Mouse (Mus musculus): ENCODE measurements around the gene Hoxd9. TPM values are rescaled to one million over a fixed set of nuclear protein-coding genes. Genes with fewer than 3 reads are reported as not detected.

The Hoxd9 gene
- polyA plus RNA-seq, 1 experiment from 2014 or later, result not detected

- H3K27me3 ChIP-seq (replicated peaks; ENCODE audit: control insufficient read depth, insufficient read depth, low read length), result peaks cover 52% of the 10 kb centered on the region
- no peak overlapping the region for H3K4me2 ChIP-seq (ENCODE audit: low read length)
- H3K36me3 ChIP-seq (ENCODE audit: control insufficient read depth, insufficient read depth, low read length), result no peaks in the 10 kb centered on the region
- H3K9ac ChIP-seq (ENCODE audit: low read depth, low read length), result no peak overlapping the region
- peaks cover 10% of the 10 kb centered on the region for H3K4me1 ChIP-seq (ENCODE audit: control insufficient read depth, insufficient read depth, low read depth, low read length)
- no peak for ATAC-seq
- no peaks in the 10 kb centered on the region for H3K9me3 ChIP-seq (ENCODE audit: control insufficient read depth, low read length)
- H3K4me3 ChIP-seq (ENCODE audit: low read length), result no peak overlapping the region
- H3K27ac ChIP-seq (ENCODE audit: low read depth, low read length), result no peak overlapping the region
- WGBS, result 3% methylated on average over 13 of the region's 13 CpGs
Measured at GRCm38 (mm10) chr2:74706393-74706960, 8.9 kb downstream of the Hoxd9 start.

GRCm38 (mm10) chr2:74707599-74707998, 10.1 kb downstream of the Hoxd9 start:
- ATAC-seq, result no peak
- no peak overlapping the region for H3K4me3 ChIP-seq (ENCODE audit: low read length)
- no peak overlapping the region for H3K9ac ChIP-seq (ENCODE audit: low read depth, low read length)
- peaks cover 14% of the 10 kb centered on the region for H3K4me1 ChIP-seq (ENCODE audit: control insufficient read depth, insufficient read depth, low read depth, low read length)
- H3K27me3 ChIP-seq (replicated peaks; ENCODE audit: control insufficient read depth, insufficient read depth, low read length), result peaks cover 58% of the 10 kb centered on the region
- 10% methylated on average over 7 of the region's 7 CpGs for WGBS
- H3K27ac ChIP-seq (ENCODE audit: low read depth, low read length), result no peak overlapping the region
- H3K36me3 ChIP-seq (ENCODE audit: control insufficient read depth, insufficient read depth, low read length), result no peaks in the 10 kb centered on the region
- no peaks in the 10 kb centered on the region for H3K9me3 ChIP-seq (ENCODE audit: control insufficient read depth, low read length)
- no peak overlapping the region for H3K4me2 ChIP-seq (ENCODE audit: low read length)

GRCm38 (mm10) chr2:74708676-74709075, 11.1 kb downstream of the Hoxd9 start:
- H3K9me3 ChIP-seq (ENCODE audit: control insufficient read depth, low read length), result no peaks in the 10 kb centered on the region
- H3K27ac ChIP-seq (ENCODE audit: low read depth, low read length), result no peak overlapping the region
- H3K9ac ChIP-seq (ENCODE audit: low read depth, low read length), result no peak overlapping the region
- no peak overlapping the region for H3K4me3 ChIP-seq (ENCODE audit: low read length)
- ATAC-seq, result no peak
- no peaks in the 10 kb centered on the region for H3K36me3 ChIP-seq (ENCODE audit: control insufficient read depth, insufficient read depth, low read length)
- 10% methylated on average over 4 of the region's 4 CpGs for WGBS
- H3K27me3 ChIP-seq (replicated peaks; ENCODE audit: control insufficient read depth, insufficient read depth, low read length), result peaks cover 58% of the 10 kb centered on the region
- H3K4me2 ChIP-seq (ENCODE audit: low read length), result no peak overlapping the region
- H3K4me1 ChIP-seq (ENCODE audit: control insufficient read depth, insufficient read depth, low read depth, low read length), result peaks cover 14% of the 10 kb centered on the region

GRCm38 (mm10) chr2:74709465-74710419, 12.2 kb downstream of the Hoxd9 start:
- H3K4me1 ChIP-seq (ENCODE audit: control insufficient read depth, insufficient read depth, low read depth, low read length), result peaks cover 14% of the 10 kb centered on the region
- no peak overlapping the region for H3K27ac ChIP-seq (ENCODE audit: low read depth, low read length)
- no peaks in the 10 kb centered on the region for H3K36me3 ChIP-seq (ENCODE audit: control insufficient read depth, insufficient read depth, low read length)
- no peak overlapping the region for H3K4me2 ChIP-seq (ENCODE audit: low read length)
- no peak overlapping the region for H3K9ac ChIP-seq (ENCODE audit: low read depth, low read length)
- H3K9me3 ChIP-seq (ENCODE audit: control insufficient read depth, low read length), result no peaks in the 10 kb centered on the region
- WGBS, result 4% methylated on average over 5 of the region's 5 CpGs
- H3K27me3 ChIP-seq (replicated peaks; ENCODE audit: control insufficient read depth, insufficient read depth, low read length), result peaks cover 56% of the 10 kb centered on the region
- H3K4me3 ChIP-seq (ENCODE audit: low read length), result no peak overlapping the region
- no peak for ATAC-seq

GRCm38 (mm10) chr2:74710929-74711543, 13.5 kb downstream of the Hoxd9 start:
- H3K36me3 ChIP-seq (ENCODE audit: control insufficient read depth, insufficient read depth, low read length), result no peaks in the 10 kb centered on the region
- WGBS, result under 1% methylated on average over 16 of the region's 16 CpGs
- ATAC-seq, result no peak
- H3K27ac ChIP-seq (ENCODE audit: low read depth, low read length), result no peak overlapping the region
- H3K4me1 ChIP-seq (ENCODE audit: control insufficient read depth, insufficient read depth, low read depth, low read length), result peaks cover 5% of the 10 kb centered on the region; the same call in 1 of the 2 replicates
- no peak overlapping the region for H3K9ac ChIP-seq (ENCODE audit: low read depth, low read length)
- peaks cover 63% of the 10 kb centered on the region for H3K27me3 ChIP-seq (replicated peaks; ENCODE audit: control insufficient read depth, insufficient read depth, low read length)
- H3K9me3 ChIP-seq (ENCODE audit: control insufficient read depth, low read length), result no peaks in the 10 kb centered on the region
- H3K4me2 ChIP-seq (ENCODE audit: low read length), result peak overlapping the region; percentile 14; the same call in 1 of the 2 replicates
- H3K4me3 ChIP-seq (ENCODE audit: low read length), result no peak overlapping the region

- Histone ChIP-seq H3K9me3 (ENCODE audit: control insufficient read depth, low read length) (no peaks in the 10 kb centered on the region), H3K4me1 (ENCODE audit: control insufficient read depth, insufficient read depth, low read depth, low read length) (peaks cover 7% of the 10 kb centered on the region; the same call in 1 of the 2 replicates), H3K27me3 (replicated peaks; ENCODE audit: control insufficient read depth, insufficient read depth, low read length) (peaks cover 63% of the 10 kb centered on the region), H3K36me3 (ENCODE audit: control insufficient read depth, insufficient read depth, low read length) (no peaks in the 10 kb centered on the region), H3K9ac (ENCODE audit: low read depth, low read length) (peak within 1 kb of the TSS; percentile 42), H3K27ac (ENCODE audit: low read depth, low read length) (peak within 1 kb of the TSS; percentile 41), H3K4me3 (ENCODE audit: low read length) (peak within 1 kb of the TSS; percentile 36), H3K4me2 (ENCODE audit: low read length) (peak within 1 kb of the TSS; percentile 38)
- 0 out of 2 replicates have a peak, but pooled peaks have one; percentile 25 for ATAC-seq
- WGBS, result under 1% methylated on average over 64 of the region's 65 CpGs
Measured at GRCm38 (mm10) chr2:74711721-74712621, 14.4 kb downstream of the Hoxd9 start, which contains the start of the genes Hoxd3 and Hoxd4. Hoxd3 (plus strand) TSS chr2:74711927. Hoxd4 (plus strand) TSS chr2:74711929.

GRCm38 (mm10) chr2:74713239-74714150, 16.0 kb downstream of the Hoxd9 start:
- Histone ChIP-seq H3K4me2 (ENCODE audit: low read length) (no peak overlapping the region), H3K9ac (ENCODE audit: low read depth, low read length) (no peak overlapping the region), H3K27me3 (replicated peaks; ENCODE audit: control insufficient read depth, insufficient read depth, low read length) (peaks cover 60% of the 10 kb centered on the region), H3K36me3 (ENCODE audit: control insufficient read depth, insufficient read depth, low read length) (no peaks in the 10 kb centered on the region), H3K4me3 (ENCODE audit: low read length) (peak overlapping the region; percentile 16), H3K4me1 (ENCODE audit: control insufficient read depth, insufficient read depth, low read depth, low read length) (peaks cover 7% of the 10 kb centered on the region; the same call in 1 of the 2 replicates), H3K9me3 (ENCODE audit: control insufficient read depth, low read length) (no peaks in the 10 kb centered on the region), H3K27ac (ENCODE audit: low read depth, low read length) (no peak overlapping the region)
- no peak for ATAC-seq
- WGBS, result 7% methylated on average over 19 of the region's 19 CpGs

All from hindbrain, embryonic 16.5 days (tissue).